Mouse (Mus musculus): ENCODE results near the gene Pdilt.
"Not testable (repeated sequence)": the region's sequence is repeated elsewhere in the genome, so short reads cannot be mapped to it uniquely, and the experiment has no call there.

The Pdilt gene

DNA sequence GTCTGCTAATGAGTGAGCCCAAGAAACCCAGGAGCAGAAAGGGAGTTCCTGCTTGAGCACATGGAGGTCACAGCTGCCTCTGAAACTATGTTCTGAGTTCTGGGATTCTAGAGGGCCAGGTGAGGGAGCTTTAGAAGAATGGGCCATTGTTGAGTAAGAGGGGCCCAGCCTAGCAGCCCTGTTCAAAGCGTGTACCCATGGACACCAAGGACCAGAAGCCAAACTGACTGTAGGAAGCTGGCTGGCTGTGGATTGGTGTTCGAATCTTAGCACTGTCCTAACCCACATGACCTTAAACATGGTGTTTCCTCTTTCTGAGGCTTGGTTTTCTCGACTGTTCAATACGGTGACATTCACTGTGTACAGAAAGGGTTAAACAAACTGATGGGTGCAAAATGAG is at the start of gene Pdilt:
Gene Pdilt, minus strand, starts transcription at position 101 of the 400 bp plus-strand sequence.
- DNase-seq: no peak

GRCm38 (mm10) chr7:119562476-119562875 is 39.2 kb upstream of the Pdilt start:
- not testable (repeated sequence) for DNase-seq

DNA sequence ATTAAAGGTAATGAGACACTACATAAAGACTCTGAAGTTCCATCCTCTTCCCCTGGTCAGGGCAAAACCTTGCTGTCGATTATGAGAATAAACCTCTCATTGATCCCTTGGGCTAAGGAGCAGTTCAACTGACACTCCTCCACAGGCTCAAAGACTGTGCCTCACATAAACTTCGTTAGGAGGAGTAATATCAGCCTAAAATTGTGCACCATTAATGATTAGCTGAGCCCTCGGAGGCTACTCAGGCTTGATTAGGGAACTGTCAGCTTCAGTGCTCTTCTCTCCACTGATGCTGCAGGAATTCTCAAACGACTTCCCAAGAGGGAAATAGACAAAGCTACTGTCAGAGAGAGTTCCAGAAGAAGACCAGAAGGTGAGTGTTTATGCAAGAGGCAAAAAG is 38.2 kb upstream of the Pdilt start:
- DNase-seq: no peak

GRCm38 (mm10) chr7:119560452-119560835 is 37.2 kb upstream of the Pdilt start:
- DNase-seq: peak in 1 of 2 experiments; percentile 15

DNA sequence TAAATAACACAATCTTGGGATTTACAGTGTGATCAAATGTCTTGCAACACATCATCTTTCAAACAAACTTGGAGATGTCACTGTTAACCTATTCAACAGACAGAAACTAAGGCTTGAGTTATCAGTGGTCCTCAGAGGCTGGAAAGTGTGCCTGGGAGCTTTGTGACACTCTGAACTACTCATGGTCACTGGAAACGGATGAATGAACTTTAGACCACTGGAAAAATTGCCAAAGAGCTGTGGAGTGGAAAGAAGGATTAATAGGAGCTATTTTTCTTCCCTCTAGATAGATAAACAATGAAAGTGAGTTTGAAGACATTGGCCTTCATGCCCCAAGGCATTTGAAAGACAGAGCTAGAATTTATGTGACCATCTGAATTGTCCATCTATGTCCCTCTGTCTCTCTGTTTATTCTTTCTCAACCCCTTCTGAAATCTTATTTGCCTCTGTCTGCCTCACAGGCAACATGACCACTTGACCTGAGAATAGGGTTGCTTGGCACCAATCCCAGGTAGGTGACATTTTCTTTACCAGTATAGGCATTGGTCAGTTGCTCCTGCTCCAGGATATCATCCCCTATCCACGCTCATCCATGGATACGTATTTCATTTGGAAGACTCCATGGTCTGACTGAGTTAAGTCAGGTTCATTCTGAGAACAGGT is 36.6 kb upstream of the Pdilt start:
- DNase-seq: no peak

- DNase-seq: no peak
Measured at GRCm38 (mm10) chr7:119554040-119554439, 30.8 kb upstream of the Pdilt start, which contains the start of gene Acsm2. TSS of gene Acsm2 (plus strand) at chr7:119554340.

DNA sequence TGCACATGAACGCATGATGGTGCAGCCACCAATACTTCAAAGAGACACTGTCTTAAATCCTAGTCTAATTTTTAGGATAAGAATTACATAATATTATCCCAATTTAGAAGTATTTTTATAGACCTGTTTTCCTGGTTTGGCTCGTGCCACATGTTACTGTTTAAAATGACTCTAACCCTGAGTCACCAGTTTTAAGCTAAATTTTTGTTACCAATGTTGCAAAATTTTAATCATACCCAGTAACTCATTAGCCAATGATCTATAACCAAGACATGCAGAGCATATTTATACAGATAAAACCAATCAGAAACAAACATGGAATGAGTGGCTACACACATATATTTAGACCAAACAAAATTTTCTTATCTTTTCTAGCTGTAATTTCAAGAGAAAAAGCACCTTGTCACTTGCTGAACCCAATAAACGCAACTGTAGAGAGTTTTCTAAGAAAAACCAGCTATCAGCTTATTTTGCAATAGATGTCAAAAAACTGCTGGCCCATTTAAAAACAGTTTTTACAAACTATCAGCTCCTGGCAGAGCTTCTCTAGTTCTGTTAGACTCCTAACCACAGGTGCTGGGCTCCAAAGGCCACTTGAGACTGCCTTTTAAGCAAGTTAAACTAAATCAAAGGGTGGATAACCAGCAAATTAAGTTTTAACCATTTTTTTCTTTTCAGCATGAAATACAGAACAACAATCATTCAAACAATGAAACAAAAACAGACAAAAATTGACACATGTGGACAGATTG is 27.4 kb upstream of the Pdilt start:
- no peak for DNase-seq

DNA sequence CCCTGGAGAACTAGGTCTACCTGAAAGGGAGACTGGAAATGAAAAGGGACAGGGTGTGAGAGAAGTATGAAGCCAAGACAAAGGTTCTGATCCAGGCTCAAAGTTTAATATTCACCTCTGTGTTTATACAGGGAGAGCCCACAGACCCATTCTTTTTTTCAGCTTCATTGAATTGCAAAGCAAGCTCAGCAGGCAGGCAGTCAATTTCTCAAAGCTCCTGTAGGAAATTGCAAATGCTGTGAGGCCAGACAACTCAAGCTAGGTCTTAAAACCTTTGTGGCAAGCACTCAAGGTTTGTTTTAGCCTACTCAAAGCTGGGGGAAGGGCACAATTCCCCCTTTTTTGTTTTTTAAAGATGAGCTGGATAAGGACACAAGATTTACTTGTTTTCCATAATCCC is 22.3 kb upstream of the Pdilt start:
- no peak for DNase-seq

- no peak for DNase-seq
Measured at GRCm38 (mm10) chr7:119542445-119542844, 19.2 kb upstream of the Pdilt start.

- no peak for DNase-seq
Measured at GRCm38 (mm10) chr7:119534389-119534788, 11.1 kb upstream of the Pdilt start.

- no peak for DNase-seq
Measured at GRCm38 (mm10) chr7:119532924-119533323, 9.6 kb upstream of the Pdilt start.

DNA sequence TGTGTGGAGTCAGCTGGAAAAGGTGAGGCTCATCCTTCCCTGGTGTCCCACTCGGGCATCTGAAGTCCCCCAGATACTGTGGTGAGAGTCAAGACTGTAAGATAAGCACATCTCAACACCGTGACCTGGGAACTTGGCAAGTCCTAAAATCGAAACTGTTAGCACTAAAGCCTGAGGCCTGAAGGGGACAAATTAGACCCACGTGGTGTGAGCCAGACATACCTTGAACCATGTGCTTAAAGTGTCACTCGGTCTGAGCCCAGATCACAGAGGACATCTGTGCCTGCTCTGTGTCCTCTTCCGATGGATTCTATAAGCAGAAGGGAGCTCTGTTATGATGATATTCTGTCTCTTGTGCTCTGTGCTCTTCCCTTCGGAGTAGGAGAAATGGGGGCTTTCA is 5.3 kb upstream of the Pdilt start:
- no peak for DNase-seq

GRCm38 (mm10) chr7:119527548-119527947 is 4.3 kb upstream of the Pdilt start:
- DNase-seq: no peak

GRCm38 (mm10) chr7:119527135-119527534 is 3.8 kb upstream of the Pdilt start:
- DNase-seq: no peak

GRCm38 (mm10) chr7:119526486-119526885 is 3.2 kb upstream of the Pdilt start:
- DNase-seq: no peak

- DNase-seq: peak; percentile 24 to 34
Measured at GRCm38 (mm10) chr7:119525881-119526281, 2.6 kb upstream of the Pdilt start.

DNA sequence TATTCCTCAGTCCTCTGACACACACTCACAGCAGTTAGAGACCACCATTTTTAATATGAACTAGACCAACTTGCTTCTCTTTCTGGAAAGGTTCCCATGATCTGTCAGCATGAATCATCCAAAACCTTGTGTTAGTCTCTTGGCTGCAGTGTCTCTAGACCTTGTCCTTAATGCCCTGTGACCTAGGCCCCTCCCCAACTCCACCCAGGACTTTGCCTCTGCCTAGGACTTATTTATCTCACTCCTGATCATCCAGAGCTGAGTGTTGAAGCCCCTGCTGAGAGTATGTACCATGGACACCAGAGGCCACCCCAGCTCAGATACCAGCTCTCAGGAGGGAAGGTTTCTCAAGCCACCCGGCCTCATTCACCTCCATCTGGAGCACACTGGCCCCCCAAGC is 904 bp downstream of the Pdilt start:
- DNase-seq: no peak

DNA sequence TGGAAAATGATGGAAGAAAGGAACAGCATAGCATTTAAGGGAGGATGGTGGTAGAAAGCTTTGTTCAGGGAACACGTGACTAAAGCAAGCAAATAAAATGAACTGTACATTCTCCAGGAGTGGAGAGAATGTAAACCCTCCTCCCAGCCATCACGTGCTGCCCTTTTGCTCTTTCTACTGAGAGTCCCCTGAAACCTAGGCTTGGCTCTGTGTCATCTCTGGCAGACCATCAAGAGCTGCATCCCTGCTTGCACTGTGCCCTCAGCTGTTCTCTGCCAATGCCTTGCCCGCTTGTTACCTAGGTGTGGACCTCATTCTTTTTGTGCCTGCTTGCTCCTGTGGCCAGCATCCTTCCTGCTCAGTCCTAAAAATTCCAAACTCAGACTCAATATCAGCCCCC is 1.5 kb downstream of the Pdilt start:
- DNase-seq: peak in 1 of 2 experiments; percentile 46

GRCm38 (mm10) chr7:119519654-119520053 is 3.6 kb downstream of the Pdilt start:
- peak; percentile 86 to 87 for DNase-seq

DNA sequence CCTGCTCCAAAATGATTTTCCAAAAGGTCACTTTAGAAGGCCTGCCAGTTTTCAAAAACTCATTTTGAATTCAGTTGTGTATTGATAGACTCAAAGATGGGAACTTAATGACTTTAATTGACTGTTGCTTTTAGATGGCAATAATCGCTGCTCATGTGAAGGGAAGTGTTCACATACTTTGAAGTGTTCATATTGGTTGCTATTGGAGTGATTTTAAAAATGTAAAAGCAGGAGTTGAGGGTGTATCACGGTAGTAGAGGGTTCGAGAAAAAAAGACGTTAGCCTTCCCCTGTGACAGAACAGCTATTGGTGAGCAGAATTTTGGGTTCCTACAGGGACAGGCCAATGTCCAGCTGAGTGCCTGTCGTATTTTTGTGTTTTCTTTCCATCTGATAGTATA is 4.1 kb downstream of the Pdilt start, which contains the start of gene Acsm5:
Gene Acsm5, plus strand, starts transcription at position 301 of the 400 bp plus-strand sequence.
- DNase-seq: no peak

- DNase-seq: no peak
Measured at GRCm38 (mm10) chr7:119516272-119516558, 7.1 kb downstream of the Pdilt start.

GRCm38 (mm10) chr7:119515492-119516271 is 7.6 kb downstream of the Pdilt start:
- DNase-seq: peak; percentile 65 to 69

DNA sequence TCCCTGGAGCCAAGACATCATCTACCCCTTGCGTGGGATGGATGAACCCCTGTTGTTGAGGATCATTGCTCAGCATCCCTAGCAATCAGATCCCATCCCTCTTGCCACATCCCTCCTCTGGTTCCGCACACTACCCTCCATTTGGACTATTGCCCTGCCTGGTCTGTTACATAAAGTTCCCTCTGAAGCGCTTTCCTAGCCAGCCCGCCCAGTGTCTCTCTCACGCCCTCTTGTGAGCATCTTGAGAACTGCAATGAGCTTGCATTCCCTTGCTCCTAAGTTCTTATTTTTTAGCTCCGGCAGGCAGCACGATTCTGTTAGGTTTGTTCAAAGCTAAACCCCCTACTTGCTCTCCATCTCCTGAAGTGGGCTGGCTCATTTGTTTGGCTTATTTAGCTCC is 10.2 kb downstream of the Pdilt start:
- peak; percentile 75 to 78 for DNase-seq

DNA sequence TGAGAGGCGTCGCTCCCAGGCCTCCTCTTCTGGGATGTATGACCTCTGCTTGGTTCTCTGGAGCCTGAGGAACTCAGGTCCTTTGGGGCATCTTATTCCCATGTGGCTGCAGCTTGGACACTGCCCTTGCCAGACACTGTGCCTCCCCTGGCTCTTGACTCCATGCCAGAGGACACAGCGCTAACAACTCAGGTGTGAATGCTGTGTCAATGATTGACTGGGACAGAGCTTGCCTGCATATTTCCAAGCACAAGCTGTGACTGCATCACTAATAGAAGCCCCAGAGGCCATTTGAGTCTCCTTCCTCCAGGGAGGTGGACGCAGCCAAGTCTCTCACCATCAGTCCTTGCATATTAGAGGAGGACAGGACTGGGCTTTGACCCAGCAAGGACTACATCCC is 12.1 kb downstream of the Pdilt start:
- peak; percentile 70 to 83 for DNase-seq
